ENCODE assay signal across 16 mouse cellular contexts in genomic region chr1:171979969-171980730, GRCm38 (mm10). TPM values are rescaled to one million over a fixed set of nuclear protein-coding genes. Genes with fewer than 3 reads are reported as not detected.
DNase-seq lines count a peak whose midpoint lies in the region; ATAC-seq lines count a peak whose summit lies in the region.
"Had no signal": no experiment of that assay in that cellular context is flagged by ENCODE, and none has a peak within 500 bp of the region (broad histone marks: within the 10 kb centered on the region; RNA-seq: fewer than 3 reads in every experiment).

No protein-coding gene starts in this region.

- H3K27ac ChIP-seq in hindbrain, embryonic 13.5 days, result no peak overlapping the region
- H3K27ac ChIP-seq in hindbrain, embryonic 11.5 days (ENCODE audit: low read depth, low read length), result no peak overlapping the region
- H3K27ac ChIP-seq in embryonic facial prominence, embryonic 15.5 days (replicated peaks), result no peak overlapping the region
- no peak overlapping the region for H3K27ac ChIP-seq in hindbrain, embryonic 16.5 days (ENCODE audit: low read depth, low read length)
- H3K27ac ChIP-seq: limb, embryonic 13.5 days; neural tube, embryonic 13.5 days had no signal

- no peaks in the 10 kb centered on the region for H3K36me3 ChIP-seq in hindbrain, embryonic 13.5 days
- no peaks in the 10 kb centered on the region for H3K36me3 ChIP-seq in hindbrain, embryonic 11.5 days (ENCODE audit: control insufficient read depth, insufficient read depth, low read length)
- no peaks in the 10 kb centered on the region for H3K36me3 ChIP-seq in embryonic facial prominence, embryonic 15.5 days
- no peaks in the 10 kb centered on the region for H3K36me3 ChIP-seq in hindbrain, embryonic 16.5 days (ENCODE audit: control insufficient read depth, insufficient read depth, low read length)
- H3K36me3 ChIP-seq: limb, embryonic 13.5 days; neural tube, embryonic 13.5 days had no signal

- H3K9me3 ChIP-seq in hindbrain, embryonic 13.5 days, result no peaks in the 10 kb centered on the region
- no peaks in the 10 kb centered on the region for H3K9me3 ChIP-seq in hindbrain, embryonic 11.5 days (ENCODE audit: control insufficient read depth, low read length)
- H3K9me3 ChIP-seq in embryonic facial prominence, embryonic 15.5 days (replicated peaks), result no peaks in the 10 kb centered on the region
- H3K9me3 ChIP-seq in hindbrain, embryonic 16.5 days (ENCODE audit: control insufficient read depth, low read length), result no peaks in the 10 kb centered on the region
- H3K9me3 ChIP-seq: neural tube, embryonic 13.5 days had no signal

- H3K4me3 ChIP-seq in hindbrain, embryonic 13.5 days, result no peak overlapping the region
- H3K4me3 ChIP-seq in hindbrain, embryonic 11.5 days (ENCODE audit: low read depth, low read length), result no peak overlapping the region
- H3K4me3 ChIP-seq in embryonic facial prominence, embryonic 15.5 days (replicated peaks), result no peak overlapping the region
- H3K4me3 ChIP-seq in hindbrain, embryonic 16.5 days (ENCODE audit: low read length), result no peak overlapping the region
- H3K4me3 ChIP-seq: limb, embryonic 13.5 days; neural tube, embryonic 13.5 days had no signal

- no peak overlapping the region for H3K9ac ChIP-seq in hindbrain, embryonic 13.5 days
- no peak overlapping the region for H3K9ac ChIP-seq in hindbrain, embryonic 11.5 days (ENCODE audit: low read depth, low read length)
- H3K9ac ChIP-seq in embryonic facial prominence, embryonic 15.5 days, result no peak overlapping the region
- no peak overlapping the region for H3K9ac ChIP-seq in hindbrain, embryonic 16.5 days (ENCODE audit: low read depth, low read length)
- H3K9ac ChIP-seq: limb, embryonic 13.5 days; liver, postnatal 0 days; neural tube, embryonic 13.5 days had no signal

- no peak for DNase-seq in hindbrain, embryonic 11.5 days (ENCODE audit: low spot score)
- peak; percentile 12 for DNase-seq in 3T3-L1 (ENCODE audit: low read depth, low spot score)
- DNase-seq in thymus, postnatal 25 days, result no peak
- no peak for DNase-seq in c-Kit-positive CD71-positive TER-119-positive erythroid progenitor cells, embryonic 14.5 days (ENCODE audit: low spot score)
- DNase-seq in right cerebral cortex, postnatal 36 days (ENCODE audit: low spot score in 2 of 2), result no peak
- DNase-seq: cerebellum, adult 9-10 months; gastrocnemius, postnatal 25 days; kidney, adult 8-10 months; liver, postnatal 0 days; right cerebral cortex, adult 18-20 months; thymus, postnatal 36 days had no signal

- peak; percentile 68; the same call in 1 of the 2 replicates for ATAC-seq in hindbrain, embryonic 13.5 days (ENCODE audit: low FRiP score)
- no peak; the same call in 1 of the 2 replicates for ATAC-seq in hindbrain, embryonic 11.5 days (ENCODE audit: low FRiP score)
- ATAC-seq in embryonic facial prominence, embryonic 15.5 days (ENCODE audit: insufficient number of reproducible peaks, low FRiP score, low TSS enrichment, low read depth), result 0 out of 2 replicates have a peak, but pooled peaks have one; percentile 19
- peak; percentile 70; the same call in 1 of the 2 replicates for ATAC-seq in hindbrain, embryonic 16.5 days
- ATAC-seq: liver, postnatal 0 days had no signal

- H3K4me2 ChIP-seq in hindbrain, embryonic 13.5 days, result no peak overlapping the region
- H3K4me2 ChIP-seq in hindbrain, embryonic 11.5 days (replicated peaks; ENCODE audit: low read depth, low read length), result no peak overlapping the region
- H3K4me2 ChIP-seq in embryonic facial prominence, embryonic 15.5 days (replicated peaks), result no peak overlapping the region
- no peak overlapping the region for H3K4me2 ChIP-seq in hindbrain, embryonic 16.5 days (ENCODE audit: low read length)
- H3K4me2 ChIP-seq: limb, embryonic 13.5 days; neural tube, embryonic 13.5 days had no signal

- WGBS in hindbrain, embryonic 13.5 days, result 73% methylated on average over 13 of the region's 13 CpGs
- WGBS in hindbrain, embryonic 11.5 days, result 89% methylated on average over 13 of the region's 13 CpGs
- 83% methylated on average over 13 of the region's 13 CpGs for WGBS in embryonic facial prominence, embryonic 15.5 days
- WGBS in hindbrain, embryonic 16.5 days, result 69% methylated on average over 13 of the region's 13 CpGs

- no peaks in the 10 kb centered on the region for H3K27me3 ChIP-seq in hindbrain, embryonic 13.5 days
- H3K27me3 ChIP-seq in hindbrain, embryonic 11.5 days (ENCODE audit: control insufficient read depth, insufficient read depth, low read length), result no peaks in the 10 kb centered on the region
- H3K27me3 ChIP-seq in embryonic facial prominence, embryonic 15.5 days, result no peaks in the 10 kb centered on the region
- no peaks in the 10 kb centered on the region for H3K27me3 ChIP-seq in hindbrain, embryonic 16.5 days (replicated peaks; ENCODE audit: control insufficient read depth, insufficient read depth, low read length)
- H3K27me3 ChIP-seq: limb, embryonic 13.5 days; neural tube, embryonic 13.5 days had no signal

- H3K4me1 ChIP-seq in hindbrain, embryonic 13.5 days (replicated peaks), result no peaks in the 10 kb centered on the region
- H3K4me1 ChIP-seq in hindbrain, embryonic 11.5 days (replicated peaks; ENCODE audit: control insufficient read depth, insufficient read depth, low read length), result no peaks in the 10 kb centered on the region
- H3K4me1 ChIP-seq in embryonic facial prominence, embryonic 15.5 days, result no peaks in the 10 kb centered on the region
- no peaks in the 10 kb centered on the region for H3K4me1 ChIP-seq in hindbrain, embryonic 16.5 days (ENCODE audit: control insufficient read depth, insufficient read depth, low read depth, low read length)
- H3K4me1 ChIP-seq: limb, embryonic 13.5 days; neural tube, embryonic 13.5 days had no signal

RNA-seq across cellular contexts. Expression of gene Vangl2, which starts 48.1 kb away (rescaled TPM):
- 49.4 and 52.1 TPM in 2 replicates for polyA plus RNA-seq in hindbrain, embryonic 13.5 days (2015; fragmentation: Nextera tagmentation; extraction: Ambion mirVana)
- polyA plus RNA-seq in hindbrain, embryonic 11.5 days (2014; fragmentation: Nextera tagmentation; extraction: Ambion mirVana), result 60.3 and 61.6 TPM in 2 replicates
- 20.1 and 22.7 TPM in 2 replicates for polyA plus RNA-seq in embryonic facial prominence, embryonic 15.5 days (2015; fragmentation: Nextera tagmentation; extraction: Ambion mirVana)
- polyA plus RNA-seq in hindbrain, embryonic 16.5 days (2015; fragmentation: Nextera tagmentation; extraction: Ambion mirVana), result 39.9 and 50.1 TPM in 2 replicates
